Mouse (Mus musculus) stomach, postnatal 0 days (tissue): ENCODE data around the gene Nup210.

Experiments
- CTCF ChIP-seq: IDR thresholded peaks from 2 replicates; pipeline ENCODE4 v1.5.1; 2016; ENCODE audit warnings: antibody characterized with exemption, low read depth, mild to moderate bottlenecking, moderate library complexity
- EP300 ChIP-seq: optimal IDR thresholded peaks from 2 replicates; pipeline ENCODE3; 2016; ENCODE audit warnings: antibody characterized with exemption

- TF ChIP-seq CTCF, result no peak
- TF ChIP-seq EP300, result no peak
Measured at GRCm38 (mm10) chr6:91092216-91092899, 24.3 kb downstream of the Nup210 start.
